Mouse (Mus musculus) B cell, adult 62 days (primary cell): ENCODE data around the gene Vmn2r28. TPM values are rescaled to one million over a fixed set of nuclear protein-coding genes. Genes with fewer than 3 reads are reported as not detected.

Experiments
- total RNA-seq: library from RNA; stranded (reverse); gene quantifications from 4 replicates; pipeline ENCODE4 v1.2.4, GENCODE M21; 2023

Gene Vmn2r28
- total RNA-seq = not detected in 4 replicates

GRCm38 (mm10) chr7:5493856-5494255 is at the start of gene Vmn2r28:
Vmn2r28 (minus strand) TSS chr7:5493956.

GRCm38 (mm10) chr7:5456674-5457073 is 37.1 kb downstream of the Vmn2r28 start, which contains the start of gene Vmn1r59:
Vmn1r59 (minus strand) TSS chr7:5456774.

Other genes starting within 250 kb of the Vmn2r28 start
- not detected in 4 replicates for gene Gm5065, start 143.4 kb downstream of the Vmn2r28 start, total RNA-seq
- gene Nlrp2, start 142.9 kb downstream of the Vmn2r28 start, total RNA-seq = not detected in 4 replicates
- gene Vmn1r58, start 80.6 kb downstream of the Vmn2r28 start, total RNA-seq = not detected in 4 replicates
- gene Vmn1r59, start 37.2 kb downstream of the Vmn2r28 start, total RNA-seq = not detected in 4 replicates
- not detected in 4 replicates for gene Vmn1r60, start 53.4 kb upstream of the Vmn2r28 start, total RNA-seq
- gene Vmn1r61, start 119.3 kb upstream of the Vmn2r28 start, total RNA-seq = not detected in 4 replicates
- gene Vmn1r62, start 179.7 kb upstream of the Vmn2r28 start, total RNA-seq = not detected in 4 replicates